Mouse (Mus musculus) kidney, adult 11 months (tissue): ENCODE data around the gene Vegfb.

Experiments
- DNase-seq: peaks from one replicate; pipeline ENCODE4 v3.0.0; 2022

Gene Vegfb

DNA sequence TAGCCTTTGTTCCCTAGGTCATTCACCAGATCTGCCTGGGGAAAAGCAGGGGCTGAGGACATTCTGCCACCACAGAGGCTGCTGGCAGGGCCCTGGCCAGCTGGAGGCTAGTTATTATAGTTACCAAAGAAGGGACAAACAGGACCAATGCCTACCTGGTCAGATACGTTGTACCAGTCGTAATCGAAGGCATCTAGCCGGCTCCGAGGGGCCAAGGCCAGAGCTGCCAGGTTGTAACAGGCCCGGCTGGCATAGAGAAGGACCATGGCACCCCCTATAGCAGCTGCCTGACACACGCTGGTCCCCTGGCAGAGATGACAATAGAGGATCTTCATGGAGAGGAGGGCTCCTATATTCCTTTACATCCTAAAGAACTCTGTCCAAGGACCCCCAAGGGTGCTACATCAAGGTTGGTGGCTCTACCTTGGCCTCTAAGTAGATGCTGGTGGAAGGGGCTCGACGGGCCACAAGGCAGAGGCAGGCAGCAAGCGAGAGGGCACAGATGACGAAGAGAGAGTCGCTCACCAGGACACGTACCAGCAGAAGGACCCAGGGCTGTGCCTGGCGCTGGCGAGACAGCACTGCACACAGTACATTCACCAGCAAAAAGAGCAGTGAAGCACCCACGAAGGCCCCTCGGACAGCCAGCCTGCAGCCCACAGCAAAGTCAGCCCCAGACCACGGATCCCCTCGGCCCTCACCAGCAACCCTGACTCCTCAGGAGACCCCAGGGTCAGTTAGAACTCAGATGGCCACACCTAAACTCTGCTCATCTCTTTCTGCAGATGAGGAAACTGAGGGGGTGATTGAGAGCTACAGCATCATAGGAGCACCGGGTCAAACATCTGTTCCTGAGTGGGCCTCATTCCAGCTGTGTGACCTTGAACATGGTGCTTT is 48.1 kb downstream of the Vegfb start:
- DNase-seq: no peak

DNA sequence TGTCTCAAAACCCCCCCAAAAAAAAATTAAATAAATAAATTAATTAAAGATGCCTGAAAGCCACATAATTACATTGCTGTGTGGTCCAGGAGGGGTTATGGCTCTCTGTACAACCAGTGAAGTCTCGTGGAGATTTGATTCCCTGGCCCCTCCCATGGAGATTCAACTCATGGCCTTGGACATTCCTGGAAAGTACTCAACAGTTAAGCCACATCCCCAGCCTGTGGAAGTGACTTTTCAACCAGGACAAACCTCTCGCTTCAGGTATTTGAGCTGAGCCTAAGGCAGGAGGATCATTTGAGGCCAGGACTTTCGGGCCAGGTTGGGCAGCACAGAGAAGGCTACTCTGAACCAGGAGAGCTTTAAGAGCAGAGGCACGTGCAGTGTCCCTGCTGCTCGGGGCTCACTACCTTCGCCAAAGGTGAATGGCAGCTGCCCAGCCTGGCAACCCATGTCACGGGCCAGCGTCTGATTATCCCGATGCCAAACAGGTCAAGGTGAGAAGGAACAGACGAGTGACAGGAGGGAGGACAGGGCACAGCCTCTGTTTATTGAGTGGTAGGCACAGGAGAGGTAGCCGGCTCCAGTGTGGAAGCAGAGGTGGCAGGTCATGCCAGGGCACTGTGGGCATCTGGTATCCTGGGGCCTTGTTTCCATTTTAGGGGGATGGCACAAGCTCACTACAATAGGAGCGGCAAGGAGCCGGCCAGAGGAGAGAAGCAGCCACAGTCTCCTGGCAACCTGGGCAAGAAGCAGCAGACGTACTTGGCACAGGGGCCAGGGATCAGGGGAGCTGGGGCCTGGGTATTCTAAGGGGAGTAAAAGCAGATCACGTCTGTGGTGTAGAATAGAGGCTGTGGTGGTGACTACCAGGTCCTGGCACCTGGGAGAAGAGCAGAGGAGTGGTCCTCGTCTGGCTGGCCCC is 49.6 kb downstream of the Vegfb start:
- DNase-seq: peak; percentile 38

DNA sequence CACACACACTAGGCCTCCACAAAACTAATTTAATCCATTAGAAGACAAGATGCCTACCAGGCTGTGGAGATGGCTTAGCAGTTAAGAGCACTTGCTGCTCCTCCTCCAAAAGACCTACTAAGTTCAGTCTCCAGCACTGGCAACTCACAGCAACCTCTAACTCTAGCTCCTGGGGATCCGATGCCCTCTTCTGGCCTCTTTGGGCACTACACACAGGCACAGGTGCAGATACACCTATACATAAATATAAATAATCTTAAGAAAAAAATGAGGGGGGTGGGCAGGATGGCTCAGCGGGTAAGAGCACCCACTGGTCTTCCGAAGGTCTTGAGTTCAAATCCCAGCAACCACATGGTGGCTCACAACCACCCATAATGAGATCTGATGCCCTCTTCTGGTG is 51.2 kb downstream of the Vegfb start:
- no peak for DNase-seq

DNA sequence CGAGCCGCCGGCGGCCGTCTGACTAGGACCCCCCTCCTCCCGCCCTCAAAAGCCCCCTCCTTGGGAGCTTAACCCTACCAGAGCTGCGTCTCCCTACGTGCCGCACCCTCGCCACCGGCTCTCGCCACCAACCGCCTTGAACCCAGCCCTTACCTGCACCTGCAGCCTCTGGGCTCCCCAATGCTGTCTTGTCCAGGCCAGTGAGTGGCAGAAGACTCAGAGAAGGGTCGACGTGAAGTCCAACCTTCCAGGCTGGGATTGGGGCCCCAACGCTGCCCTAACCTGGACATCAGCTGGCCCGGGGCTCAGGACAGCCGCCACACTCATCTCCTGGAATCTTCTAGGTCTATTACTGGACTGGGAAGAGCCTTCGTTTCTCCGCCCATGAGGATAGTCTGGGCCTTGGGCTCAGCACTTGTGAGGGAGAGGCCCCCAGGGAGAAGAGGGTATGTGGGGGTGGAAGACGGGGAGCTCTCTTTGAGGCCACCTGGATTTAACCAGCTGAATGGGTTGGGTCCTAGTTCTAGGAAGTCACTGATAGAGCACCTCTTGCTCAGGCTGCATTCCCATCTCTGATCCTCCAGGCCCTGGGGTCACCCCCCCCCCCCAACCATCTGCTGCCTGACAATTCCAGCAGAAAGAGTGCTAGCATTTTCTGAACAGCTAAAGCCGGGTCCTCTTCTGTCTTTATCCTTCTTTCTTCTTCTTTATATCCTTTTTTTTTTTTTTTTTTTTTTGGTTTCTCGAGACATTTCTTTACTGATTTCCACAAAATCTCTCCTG is 53.1 kb downstream of the Vegfb start, which contains the start of gene Kcnk4:
Gene Kcnk4, minus strand, starts transcription at position 321 of the 783 bp plus-strand sequence.
- DNase-seq: no peak

DNA sequence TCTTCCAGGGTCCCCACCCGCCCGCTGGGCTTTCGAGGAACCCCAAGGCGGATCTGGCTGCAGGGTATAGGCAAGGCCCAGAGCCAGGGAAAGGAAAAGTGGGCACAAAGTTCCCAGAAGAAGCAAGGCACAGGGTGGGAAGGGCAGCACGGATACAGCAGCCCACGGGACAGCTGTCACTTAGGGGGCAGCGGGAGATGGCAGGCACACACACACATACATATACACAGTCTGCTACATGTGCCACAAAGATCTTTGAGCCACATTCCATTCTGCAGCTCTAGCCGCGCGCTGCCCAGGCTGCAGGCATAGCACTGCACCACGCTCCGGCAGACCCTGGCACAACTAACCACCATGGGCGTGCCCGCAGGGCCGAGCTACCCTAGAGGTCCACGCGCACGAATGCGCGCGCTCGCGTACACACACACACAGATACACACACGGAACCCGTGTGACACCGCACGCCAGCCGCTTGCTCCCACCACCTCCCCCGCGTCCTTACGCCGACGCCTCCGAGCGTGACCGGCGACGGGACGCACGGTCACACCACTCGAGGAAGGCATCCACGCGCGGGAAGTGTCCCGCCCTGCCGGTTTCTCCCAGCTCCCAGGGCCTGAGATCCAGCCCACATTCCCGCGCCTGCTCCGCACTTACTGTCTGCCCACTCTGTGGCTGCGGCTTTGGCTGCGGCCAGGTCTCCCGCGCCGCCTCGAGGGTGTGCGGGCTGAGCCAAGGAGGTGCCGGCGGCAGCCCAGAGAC is 53.8 kb downstream of the Vegfb start:
- DNase-seq: peak; percentile 35

DNA sequence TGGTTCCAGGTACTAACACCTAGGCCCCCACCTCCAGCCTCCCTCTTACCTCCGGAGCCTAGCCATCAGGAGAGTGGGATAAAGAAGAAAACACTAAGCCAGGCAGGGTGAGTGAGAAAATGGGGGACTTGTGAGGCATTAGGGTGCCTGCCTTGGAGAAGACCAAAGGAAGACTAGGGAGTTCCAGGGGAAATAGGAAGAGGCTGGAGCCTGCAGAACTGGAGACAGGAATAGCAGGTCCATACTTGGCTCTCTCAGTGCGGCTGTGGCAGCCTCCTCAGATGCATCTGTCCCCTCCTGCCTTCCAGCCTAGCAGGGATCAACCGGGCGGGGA is 54.4 kb downstream of the Vegfb start:
- DNase-seq: no peak
